Mouse (Mus musculus) heart, adult 11 months (tissue): ENCODE results near the gene Gpr35.
A peak's percentile ranks its signal among the peaks of the same experiment; 100 is the strongest.

Source experiments
- DNase-seq: peaks from one replicate; pipeline ENCODE4 v3.0.0; 2022

Gpr35 gene

GRCm38 (mm10) chr1:92984999-92985398 lies 34.3 kb downstream of the Gpr35 start:
- no peak for DNase-seq

GRCm38 (mm10) chr1:92988894-92989293 lies 38.2 kb downstream of the Gpr35 start:
- peak; percentile 43 for DNase-seq

DNA sequence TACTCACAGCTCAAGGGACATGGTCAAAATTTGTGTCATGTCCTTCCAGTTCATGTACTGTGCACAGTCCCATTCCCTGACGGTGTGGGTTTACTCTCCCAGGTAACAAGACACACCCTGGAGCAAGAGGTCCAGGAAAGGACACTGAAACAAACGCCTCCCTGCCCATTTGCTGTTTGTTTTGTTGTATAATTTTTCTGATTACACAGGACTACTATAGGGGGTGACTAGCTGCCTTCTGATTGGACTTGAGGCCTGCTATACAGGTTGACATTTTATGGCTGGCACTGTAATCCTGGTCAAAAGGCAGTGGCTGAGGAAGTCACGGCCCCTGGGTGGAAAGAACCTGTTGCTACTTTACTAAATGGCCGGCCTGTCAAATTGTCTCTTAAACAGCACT lies 39.2 kb downstream of the Gpr35 start:
- DNase-seq, result peak; percentile 48

DNA sequence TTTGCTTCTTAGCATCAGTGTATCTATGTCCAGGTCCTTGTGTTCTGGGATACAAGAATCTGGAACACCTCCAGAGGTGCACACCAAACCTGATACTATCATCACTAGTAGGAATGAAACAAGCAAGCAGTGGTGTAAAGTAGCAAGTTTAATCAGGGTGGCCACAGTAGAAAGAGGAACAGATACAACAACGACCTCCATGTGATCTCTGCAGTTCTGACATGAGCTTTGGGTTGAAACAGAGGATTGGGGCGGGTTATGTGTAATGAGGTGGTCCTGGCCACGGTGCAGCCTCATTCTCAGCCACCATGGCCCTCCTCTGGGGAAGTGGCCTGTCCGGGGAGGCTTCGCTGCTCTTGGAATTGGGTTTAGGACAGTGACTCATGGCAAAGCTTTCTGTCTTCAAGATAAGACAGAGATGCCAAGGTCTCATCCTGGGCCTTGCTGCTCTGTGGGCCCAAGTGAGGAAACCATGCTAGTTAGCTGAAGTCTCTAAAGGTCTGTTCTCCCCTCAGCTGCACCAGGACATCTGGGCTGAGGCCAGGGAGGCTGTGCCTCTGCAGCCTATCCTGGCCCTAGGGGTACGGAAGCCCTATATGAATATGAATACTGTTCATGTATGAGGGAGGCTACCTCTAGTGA lies 41.7 kb downstream of the Gpr35 start:
- peak; percentile 70 for DNase-seq

- DNase-seq, result no peak
Observed at GRCm38 (mm10) chr1:92992880-92993279, 42.2 kb downstream of the Gpr35 start.

DNA sequence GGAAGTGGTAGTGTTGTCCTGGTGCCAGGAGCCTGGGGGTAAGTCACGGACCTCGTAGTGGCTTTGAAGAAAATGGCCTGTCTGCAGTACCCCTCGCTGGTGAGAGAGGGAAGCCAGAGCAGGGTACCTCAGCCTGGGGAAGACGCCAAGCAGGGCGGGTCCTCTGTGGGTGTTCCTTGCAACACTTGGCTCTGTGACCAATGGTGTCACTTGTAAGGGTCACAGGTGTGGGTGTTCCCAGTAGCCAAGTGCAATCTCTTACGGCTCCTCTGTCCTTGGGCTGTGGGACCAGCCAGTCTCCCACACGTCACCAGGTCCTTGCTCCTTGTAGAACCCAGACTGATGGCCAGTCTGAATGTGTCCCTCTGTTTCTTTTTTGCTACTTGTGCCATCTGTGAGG lies 55.4 kb downstream of the Gpr35 start, which contains the start of gene Aqp12:
Gene Aqp12 (plus strand): TSS at position 274 of the 400 bp plus-strand sequence.
- no peak for DNase-seq

- DNase-seq, result no peak
Observed at GRCm38 (mm10) chr1:93009196-93009595, 58.5 kb downstream of the Gpr35 start.

DNA sequence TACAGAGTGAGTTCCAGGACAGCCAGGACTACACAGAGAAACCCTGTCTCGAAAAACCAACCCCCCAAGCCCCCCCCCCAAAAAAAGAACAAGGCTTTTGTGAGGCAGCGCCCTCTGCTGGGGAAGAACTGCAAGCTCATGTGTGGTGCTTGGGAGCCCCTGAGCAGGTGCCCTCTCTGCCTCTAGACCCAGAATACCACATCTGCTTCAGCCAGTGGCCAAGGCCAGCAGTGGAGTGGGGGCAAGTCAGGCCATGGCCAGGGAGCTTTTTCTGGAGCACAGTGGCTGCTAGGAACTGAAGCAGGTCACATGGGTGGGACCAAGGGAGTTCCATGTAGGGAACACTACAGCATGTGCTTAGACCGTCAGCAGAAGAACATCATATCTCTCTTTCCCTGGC lies 60.1 kb downstream of the Gpr35 start:
- peak; percentile 94 for DNase-seq

- DNase-seq, result peak; percentile 94
Observed at GRCm38 (mm10) chr1:93012103-93012585, 61.5 kb downstream of the Gpr35 start.

- DNase-seq, result no peak
Observed at GRCm38 (mm10) chr1:93013367-93013766, 62.7 kb downstream of the Gpr35 start.

GRCm38 (mm10) chr1:93014460-93014859 lies 63.8 kb downstream of the Gpr35 start:
- DNase-seq, result peak; percentile 95

DNA sequence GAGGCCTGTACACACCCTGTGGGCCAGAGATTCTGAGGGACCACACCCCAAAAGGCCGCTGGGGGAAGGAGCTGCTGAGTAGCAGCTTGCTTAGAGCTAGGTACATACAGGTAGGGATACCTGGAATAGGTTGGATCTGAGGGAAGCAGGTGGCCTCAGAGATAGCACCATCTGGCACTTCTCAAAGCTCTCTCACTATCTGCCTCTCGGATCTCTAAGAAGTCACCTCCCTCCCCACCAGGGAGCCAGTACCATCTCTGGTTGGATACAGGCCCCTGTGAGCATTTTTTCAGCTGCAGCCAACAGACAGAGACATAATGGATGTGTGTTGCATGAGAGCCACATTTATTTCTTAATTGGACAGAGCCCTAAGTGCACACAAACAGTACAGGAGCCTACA lies 64.5 kb downstream of the Gpr35 start:
- no peak for DNase-seq

- no peak for DNase-seq
Observed at GRCm38 (mm10) chr1:93018716-93019115, 68.1 kb downstream of the Gpr35 start.

- DNase-seq, result no peak
Observed at GRCm38 (mm10) chr1:93020602-93021001, 69.9 kb downstream of the Gpr35 start.

- DNase-seq, result no peak
Observed at GRCm38 (mm10) chr1:93026600-93026999, 75.9 kb downstream of the Gpr35 start.

DNA sequence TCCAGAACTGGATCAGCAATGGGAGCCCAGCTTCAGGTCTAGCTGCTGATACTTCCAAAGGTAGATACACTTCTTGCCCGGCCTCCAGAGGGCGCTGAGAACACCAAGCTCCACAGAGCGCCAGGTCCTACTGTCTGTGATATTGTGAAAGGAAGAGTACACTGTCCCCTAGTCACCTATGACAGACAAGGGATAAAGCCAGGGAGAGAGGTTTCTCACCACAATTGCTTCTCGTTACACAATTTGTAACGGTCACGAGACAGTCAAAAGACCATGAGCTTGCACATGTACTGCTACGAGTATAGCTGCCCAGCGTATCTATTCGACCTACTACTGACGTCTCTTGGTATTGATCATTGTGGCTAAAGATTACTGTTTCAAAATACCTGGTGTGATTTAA lies 78.7 kb downstream of the Gpr35 start:
- no peak for DNase-seq

GRCm38 (mm10) chr1:93030060-93030459 lies 79.4 kb downstream of the Gpr35 start:
- no peak for DNase-seq

DNA sequence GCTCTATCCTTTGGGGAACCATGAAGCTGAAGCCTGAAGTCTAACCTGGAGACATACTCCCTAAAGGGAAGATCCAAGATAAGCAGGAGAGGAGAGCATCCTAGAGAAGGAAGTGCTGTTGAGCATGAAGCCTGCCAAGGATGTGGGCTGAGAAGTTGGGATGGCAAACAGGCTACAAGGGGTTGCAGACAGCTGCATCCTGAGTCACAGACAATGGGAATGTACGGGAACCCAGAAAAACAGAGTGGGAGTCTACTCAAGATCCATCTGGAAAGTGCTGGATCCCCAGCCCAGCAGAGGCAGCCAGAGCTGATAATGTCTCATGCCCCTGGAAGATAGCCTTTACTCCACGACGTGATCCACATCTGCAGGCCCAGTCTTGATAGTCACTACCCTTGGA lies 80.5 kb downstream of the Gpr35 start:
- DNase-seq, result no peak

GRCm38 (mm10) chr1:93033989-93034388 lies 83.3 kb downstream of the Gpr35 start:
- no peak for DNase-seq

DNA sequence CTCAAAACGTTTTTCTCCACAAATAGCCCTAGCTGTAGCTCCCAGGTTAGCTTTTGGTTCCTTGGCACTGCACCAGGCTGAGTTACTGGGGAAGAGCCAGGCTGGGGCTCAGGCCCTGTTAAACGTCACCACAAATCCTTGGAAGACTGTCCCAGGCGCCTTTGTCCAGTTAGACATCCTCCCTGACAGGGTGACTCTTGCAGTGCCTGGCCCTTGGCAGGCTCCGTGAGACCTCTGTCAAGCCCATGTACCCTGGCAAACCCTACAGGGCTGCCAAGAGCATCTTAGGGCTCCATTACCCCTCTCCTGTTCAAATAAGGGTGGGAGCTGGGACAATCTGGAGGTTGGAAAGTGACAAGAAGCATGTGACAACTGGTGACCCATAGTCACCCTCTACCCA lies 85.3 kb downstream of the Gpr35 start:
- DNase-seq, result no peak
